Mouse (Mus musculus) kidney, embryonic 15.5 days (tissue): ENCODE results near the gene Slc15a3. TPM values are rescaled to one million over a fixed set of nuclear protein-coding genes. Genes with fewer than 3 reads are reported as not detected.

Experiments used
- ATAC-seq: fragments of 200-750 bp; cut with Nextera tagmentation; replicated peaks from 2 replicates; pipeline ENCODE4 v1.8.0; 2017; ENCODE audit warnings: moderate TSS enrichment; ENCODE audit not compliant: low FRiP score
- H3K27ac ChIP-seq: fragments of 300-500 bp; sonication (generic); 2 replicates; pipeline ENCODE4 v1.5.1; 2015; ENCODE audit warnings: mild to moderate bottlenecking, inconsistent platforms
- H3K27me3 ChIP-seq: fragments of 300-500 bp; sonication (generic); 2 replicates; pipeline ENCODE4 v1.6.1; 2015; ENCODE audit warnings: inconsistent platforms
- H3K36me3 ChIP-seq: fragments of 300-500 bp; sonication (generic); 2 replicates; pipeline ENCODE4 v1.6.1; 2015; ENCODE audit warnings: inconsistent platforms
- H3K4me1 ChIP-seq: fragments of 300-500 bp; sonication (generic); 2 replicates; pipeline ENCODE4 v1.6.1; 2015; ENCODE audit warnings: inconsistent platforms
- H3K4me2 ChIP-seq: fragments of 300-500 bp; sonication (generic); 2 replicates; pipeline ENCODE4 v1.6.1; 2015; ENCODE audit warnings: moderate library complexity, mild to moderate bottlenecking, inconsistent platforms
- H3K4me3 ChIP-seq: fragments of 300-500 bp; sonication (generic); replicated peaks from 2 replicates; pipeline ENCODE4 v1.5.1; 2015; ENCODE audit warnings: mild to moderate bottlenecking, inconsistent platforms
- H3K9ac ChIP-seq: fragments of 300-500 bp; sonication (generic); 2 replicates; pipeline ENCODE4 v1.6.1; 2015; ENCODE audit warnings: mild to moderate bottlenecking, inconsistent platforms
- H3K9me3 ChIP-seq: fragments of 300-500 bp; sonication (generic); replicated peaks from 2 replicates; pipeline ENCODE4 v1.6.1; 2016; ENCODE audit warnings: inconsistent platforms
- WGBS: fragments of 180-500 bp; shearing (Covaris S2); methylation state at CpG from one replicate; pipeline ENCODE4 v1.1.7; 2015; ENCODE audit warnings: mixed read lengths; 5-methylcytosine and 5-hydroxymethylcytosine counted together
- polyA plus RNA-seq: library from polyadenylated mRNA; unstranded; fragments of >200 nt; fragmentation: Nextera tagmentation; extraction: Ambion mirVana; gene quantifications from 2 replicates; pipeline ENCODE4 v1.2.1, GENCODE M21; 2015

The Slc15a3 gene
- polyA plus RNA-seq, 1 experiment from 2014 or later, result 0.39 TPM

GRCm38 (mm10) chr19:10904512-10904911 lies 65.0 kb downstream of the Slc15a3 start:
- no peaks in the 10 kb centered on the region for H3K9me3 ChIP-seq
- peaks cover 84% of the 10 kb centered on the region for H3K36me3 ChIP-seq
- no peak overlapping the region for H3K4me2 ChIP-seq
- peaks cover 27% of the 10 kb centered on the region for H3K4me1 ChIP-seq
- H3K27me3 ChIP-seq, result no peaks in the 10 kb centered on the region
- no peak overlapping the region for H3K4me3 ChIP-seq
- H3K9ac ChIP-seq, result no peak overlapping the region
- 82% methylated on average over 5 of the region's 5 CpGs for WGBS
- no peak for ATAC-seq
- H3K27ac ChIP-seq, result peak overlapping the region; percentile 89

DNA sequence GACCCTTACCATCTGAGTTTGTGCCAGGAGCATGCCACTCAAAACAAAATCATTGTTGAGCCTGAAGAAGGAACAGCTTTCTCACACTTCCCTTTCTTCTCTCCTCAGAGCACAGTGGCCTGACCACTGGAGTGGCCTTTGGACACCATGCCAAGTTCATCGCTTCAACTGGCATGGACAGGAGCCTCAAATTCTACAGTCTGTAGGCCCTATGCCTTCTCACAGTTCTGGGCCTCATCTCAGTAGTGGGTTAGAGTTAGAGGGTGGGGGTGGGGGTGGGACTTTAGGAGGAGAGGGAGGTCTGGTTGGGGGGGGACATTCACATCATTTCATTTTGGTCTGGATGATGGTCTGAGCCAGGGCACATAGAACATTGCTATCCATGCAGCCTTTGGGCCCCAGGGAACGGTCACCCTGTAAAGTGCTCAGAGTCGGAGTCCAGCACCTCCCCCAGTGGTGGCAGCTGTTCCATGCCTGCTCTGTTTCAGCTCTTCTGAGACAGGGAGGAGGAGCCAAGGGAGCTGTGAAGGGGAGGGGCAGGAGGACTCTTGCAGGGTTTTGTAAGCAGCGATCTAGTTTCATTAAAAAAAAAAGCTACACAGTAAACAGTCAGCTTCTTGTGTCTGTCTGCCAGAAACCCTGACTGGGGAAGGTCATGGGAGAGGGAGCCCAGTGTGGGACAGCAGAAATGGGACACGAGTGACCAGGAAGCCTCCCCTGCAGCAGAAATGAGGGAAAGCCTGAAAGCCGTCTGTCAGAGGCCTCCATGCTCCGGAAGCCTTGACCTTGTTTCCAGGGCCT lies 65.6 kb downstream of the Slc15a3 start:
- Histone ChIP-seq H3K4me2 (peak overlapping the region; percentile 27; the same call in 1 of the 2 replicates), H3K27ac (peak overlapping the region; percentile 89), H3K36me3 (peaks cover 78% of the 10 kb centered on the region), H3K9me3 (no peaks in the 10 kb centered on the region), H3K4me3 (no peak overlapping the region), H3K27me3 (no peaks in the 10 kb centered on the region), H3K4me1 (peaks cover 30% of the 10 kb centered on the region), H3K9ac (no peak overlapping the region)
- WGBS, result 32% methylated on average over 7 of the region's 7 CpGs
- ATAC-seq, result peak; percentile 86

- ATAC-seq, result peak; percentile 9; the same call in 1 of the 2 replicates
- H3K9ac ChIP-seq, result no peak overlapping the region
- H3K27me3 ChIP-seq, result no peaks in the 10 kb centered on the region
- H3K27ac ChIP-seq, result peak overlapping the region; percentile 89
- no peaks in the 10 kb centered on the region for H3K9me3 ChIP-seq
- H3K4me2 ChIP-seq, result peak overlapping the region; percentile 27; the same call in 1 of the 2 replicates
- H3K4me1 ChIP-seq, result peaks cover 30% of the 10 kb centered on the region
- 45% methylated on average over 5 of the region's 5 CpGs for WGBS
- peaks cover 72% of the 10 kb centered on the region for H3K36me3 ChIP-seq
- no peak overlapping the region for H3K4me3 ChIP-seq
Observed at GRCm38 (mm10) chr19:10905728-10906000, 66.1 kb downstream of the Slc15a3 start.

DNA sequence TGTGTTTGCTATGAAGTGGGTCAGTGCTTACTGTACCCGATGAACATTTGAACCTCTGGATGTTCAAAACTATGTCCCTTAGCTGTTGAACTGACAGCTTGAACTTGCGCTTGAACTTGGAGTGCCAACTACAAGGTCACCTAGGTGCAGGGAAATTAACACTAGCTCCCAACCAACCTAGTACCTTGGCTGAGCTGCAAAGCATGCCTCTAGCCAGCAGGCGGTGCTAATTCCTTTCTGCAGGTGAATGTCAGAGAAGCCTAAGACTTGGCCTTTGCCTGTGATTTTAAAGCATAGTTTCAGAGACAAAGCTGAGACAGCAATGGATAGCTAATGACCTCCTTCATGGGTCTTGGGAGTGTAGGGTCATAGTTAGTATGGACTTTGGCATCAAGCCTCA lies 68.4 kb downstream of the Slc15a3 start:
- H3K4me3 ChIP-seq, result no peak overlapping the region
- H3K4me1 ChIP-seq, result peaks cover 30% of the 10 kb centered on the region
- H3K4me2 ChIP-seq, result no peak overlapping the region
- ATAC-seq, result no peak
- H3K9me3 ChIP-seq, result no peaks in the 10 kb centered on the region
- WGBS, result 64% methylated on average over 3 of the region's 3 CpGs
- 0 out of 2 replicates have a peak overlapping the region, but pooled peaks have one; percentile 84 for H3K27ac ChIP-seq
- no peaks in the 10 kb centered on the region for H3K27me3 ChIP-seq
- peaks cover 50% of the 10 kb centered on the region for H3K36me3 ChIP-seq
- no peak overlapping the region for H3K9ac ChIP-seq

Other genes starting within 250 kb of the Slc15a3 start
- gene Ddb1, start 234.4 kb upstream of the Slc15a3 start, polyA plus RNA-seq, result 338 and 368 TPM in 2 replicates
- 32.3 and 38.7 TPM in 2 replicates for gene Tkfc, start 234.1 kb upstream of the Slc15a3 start, polyA plus RNA-seq
- gene Vwce, start 205.5 kb upstream of the Slc15a3 start, polyA plus RNA-seq, result 3.0 and 3.2 TPM in 2 replicates
- gene Pga5, start 161.7 kb upstream of the Slc15a3 start, polyA plus RNA-seq, result not detected in 2 replicates
- gene Vps37c, start 151.0 kb upstream of the Slc15a3 start, polyA plus RNA-seq, result 29.7 and 31.7 TPM in 2 replicates
- 0.34 and 0.82 TPM in 2 replicates for gene Cd5, start 100.7 kb upstream of the Slc15a3 start, polyA plus RNA-seq
- 0.26 TPM in 1 of 2 replicates, not detected in the other for gene Cd6, start 9.7 kb upstream of the Slc15a3 start, polyA plus RNA-seq
- 77.5 and 89.7 TPM in 2 replicates for gene Tmem132a, start 30.2 kb downstream of the Slc15a3 start, polyA plus RNA-seq
- gene Tmem109, start 42.3 kb downstream of the Slc15a3 start, polyA plus RNA-seq, result 93.6 and 105 TPM in 2 replicates
- 48.1 and 49.4 TPM in 2 replicates for gene Prpf19, start 55.5 kb downstream of the Slc15a3 start, polyA plus RNA-seq
- not detected in 2 replicates for gene Zp1, start 80.9 kb downstream of the Slc15a3 start, polyA plus RNA-seq
- gene Ptgdr2, start 97.4 kb downstream of the Slc15a3 start, polyA plus RNA-seq, result 0.08 and 0.09 TPM in 2 replicates
- 33.1 and 33.4 TPM in 2 replicates for gene Ccdc86, start 109.5 kb downstream of the Slc15a3 start, polyA plus RNA-seq
- gene Ms4a10, start 134.9 kb downstream of the Slc15a3 start, polyA plus RNA-seq, result 0.31 TPM in 1 of 2 replicates, not detected in the other
- not detected in 2 replicates for gene Ms4a15, start 153.5 kb downstream of the Slc15a3 start, polyA plus RNA-seq
- gene Ms4a18, start 178.3 kb downstream of the Slc15a3 start, polyA plus RNA-seq, result not detected in 2 replicates
- 2.4 TPM in 1 of 2 replicates, not detected in the other for gene Ms4a8a, start 241.4 kb downstream of the Slc15a3 start, polyA plus RNA-seq